Mouse (Mus musculus): ENCODE data around the gene Dapk1.

- TF ChIP-seq POLR2A (IDR thresholded peaks at IDR 0.05; ENCODE audit: insufficient read depth, low read depth, low read length) (no peak), CTCF (IDR thresholded peaks at IDR 0.05) (no peak), EP300 (IDR thresholded peaks at IDR 0.05; ENCODE audit: insufficient read depth, low read depth, low read length) (no peak)
Observed at GRCm38 (mm10) chr13:60709136-60709535, 107.4 kb downstream of the Dapk1 start.

Measured in heart, adult 2 months (tissue).